Mouse (Mus musculus): ENCODE results near the gene Pax5.

Pax5 gene

GRCm38 (mm10) chr4:44706865-44707264 is 3.4 kb downstream of the Pax5 start:
- DNase-seq (ENCODE audit: extremely low read depth, low read depth, low spot score), result no peak

- DNase-seq (ENCODE audit: extremely low read depth, low read depth, low spot score), result no peak
These were observed 4.3 kb downstream of the Pax5 start for GRCm38 (mm10) chr4:44705967-44706366.

GRCm38 (mm10) chr4:44705151-44705550 is 5.1 kb downstream of the Pax5 start:
- no peak for DNase-seq (ENCODE audit: extremely low read depth, low read depth, low spot score)

GRCm38 (mm10) chr4:44704369-44704745 is 5.9 kb downstream of the Pax5 start:
- no peak for DNase-seq (ENCODE audit: extremely low read depth, low read depth, low spot score)

- no peak for DNase-seq (ENCODE audit: extremely low read depth, low read depth, low spot score)
These were observed 6.5 kb downstream of the Pax5 start for GRCm38 (mm10) chr4:44703686-44704368.

- no peak for DNase-seq (ENCODE audit: extremely low read depth, low read depth, low spot score)
These were observed 7.2 kb downstream of the Pax5 start for GRCm38 (mm10) chr4:44702891-44703685.

GRCm38 (mm10) chr4:44702011-44702527 is 8.2 kb downstream of the Pax5 start:
- no peak for DNase-seq (ENCODE audit: extremely low read depth, low read depth, low spot score)

- DNase-seq (ENCODE audit: extremely low read depth, low read depth, low spot score), result no peak
These were observed 8.8 kb downstream of the Pax5 start for GRCm38 (mm10) chr4:44701513-44701912.

- DNase-seq (ENCODE audit: extremely low read depth, low read depth, low spot score), result no peak
These were observed 13.6 kb downstream of the Pax5 start for GRCm38 (mm10) chr4:44696676-44697075.

- no peak for DNase-seq (ENCODE audit: extremely low read depth, low read depth, low spot score)
These were observed 15.9 kb downstream of the Pax5 start for GRCm38 (mm10) chr4:44694369-44694768.

GRCm38 (mm10) chr4:44685582-44685981 is 24.7 kb downstream of the Pax5 start:
- no peak for DNase-seq (ENCODE audit: extremely low read depth, low read depth, low spot score)

GRCm38 (mm10) chr4:44680242-44680897 is 29.9 kb downstream of the Pax5 start:
- no peak for DNase-seq (ENCODE audit: extremely low read depth, low read depth, low spot score)

- DNase-seq (ENCODE audit: extremely low read depth, low read depth, low spot score), result no peak
These were observed 31.6 kb downstream of the Pax5 start for GRCm38 (mm10) chr4:44678641-44679040.

GRCm38 (mm10) chr4:44678026-44678425 is 32.3 kb downstream of the Pax5 start:
- DNase-seq (ENCODE audit: extremely low read depth, low read depth, low spot score), result no peak

- no peak for DNase-seq (ENCODE audit: extremely low read depth, low read depth, low spot score)
These were observed 35.3 kb downstream of the Pax5 start for GRCm38 (mm10) chr4:44674973-44675372.

- DNase-seq (ENCODE audit: extremely low read depth, low read depth, low spot score), result no peak
These were observed 36.6 kb downstream of the Pax5 start for GRCm38 (mm10) chr4:44673726-44674125.

GRCm38 (mm10) chr4:44672216-44672937 is 37.9 kb downstream of the Pax5 start:
- DNase-seq (ENCODE audit: extremely low read depth, low read depth, low spot score), result no peak

GRCm38 (mm10) chr4:44671486-44671885 is 38.8 kb downstream of the Pax5 start:
- no peak for DNase-seq (ENCODE audit: extremely low read depth, low read depth, low spot score)

- no peak for DNase-seq (ENCODE audit: extremely low read depth, low read depth, low spot score)
These were observed 39.3 kb downstream of the Pax5 start for GRCm38 (mm10) chr4:44671035-44671434.

GRCm38 (mm10) chr4:44670380-44670779 is 39.9 kb downstream of the Pax5 start:
- no peak for DNase-seq (ENCODE audit: extremely low read depth, low read depth, low spot score)

Data from fat pad, adult 2 months (tissue).